Mouse (Mus musculus): ENCODE results near the gene Adck1.

DNA sequence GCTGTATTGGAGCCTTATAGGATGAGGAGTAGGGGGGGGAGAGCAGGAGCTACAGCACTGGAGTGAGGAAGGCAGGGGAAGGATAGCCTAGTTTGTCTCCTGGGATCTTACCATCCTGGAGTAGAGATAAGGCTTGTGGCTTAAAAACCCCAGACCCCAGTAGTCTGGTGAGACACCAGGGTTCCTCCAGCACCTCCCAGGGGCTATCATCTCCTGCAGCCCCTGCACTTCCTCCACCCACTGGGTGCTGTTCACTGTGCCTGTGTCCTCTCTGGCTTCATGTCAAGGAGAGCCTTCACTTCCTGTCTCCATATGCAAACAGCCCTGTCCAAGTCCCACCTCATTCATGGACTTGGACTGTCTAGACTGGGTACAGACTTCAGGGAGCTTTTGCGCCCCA lies 96.7 kb downstream of the Adck1 start:
- TF ChIP-seq CTCF (IDR thresholded peaks at IDR 0.05) (no peak), POLR2A (IDR thresholded peaks at IDR 0.05; ENCODE audit: insufficient read depth, low read depth, low read length) (no peak), EP300 (IDR thresholded peaks at IDR 0.05; ENCODE audit: insufficient read depth, low read depth, low read length) (no peak)
